Mouse (Mus musculus): ENCODE data around the gene Gm21992. TPM values are rescaled to one million over a fixed set of nuclear protein-coding genes. Genes with fewer than 3 reads are reported as not detected.

Gene Gm21992
- total and polyA plus RNA-seq, 3 experiments = 10.8 to 21.9 TPM; not detected in 1

GRCm38 (mm10) chr19:4697121-4697520, 114.3 kb downstream of the Gm21992 start (continued):
- TF ChIP-seq TCF12 (IDR thresholded peaks at IDR 0.05; ENCODE audit: low read depth, low read length) (no peak), MAZ (IDR thresholded peaks at IDR 0.05; ENCODE audit: low read depth, low read length) (no peak)

- Histone ChIP-seq H3K36me3 (ENCODE audit: control insufficient read depth in 1 of 2, insufficient read depth in 2 of 2, low read length in 2 of 2) (no peaks in the 10 kb centered on the region), H3K4me3 (ENCODE audit: control insufficient read depth in 1 of 2, insufficient read depth in 1 of 2, low read depth in 2 of 2, low read length in 2 of 2) (no peak overlapping the region), H3K9ac (ENCODE audit: control insufficient read depth, low read depth, low read length, poor library complexity, severe bottlenecking) (no peak overlapping the region), H3K4me1 (ENCODE audit: control insufficient read depth in 1 of 2, insufficient read depth in 2 of 2, low read length in 2 of 2) (no peaks in the 10 kb centered on the region), H3K27me3 (ENCODE audit: control insufficient read depth in 1 of 2, insufficient read depth in 2 of 2, low read length in 2 of 2) (peaks cover 33 to 40% of the 10 kb centered on the region in 2 experiments), H3K79me2 (ENCODE audit: control insufficient read depth, insufficient read depth, low read length, poor library complexity) (no peaks in the 10 kb centered on the region), H3K9me3 (replicated peaks; ENCODE audit: insufficient read depth, low read length) (no peaks in the 10 kb centered on the region), H3K27ac (ENCODE audit: control insufficient read depth, low read depth, low read length) (no peak overlapping the region)
- DNase-seq (ENCODE audit: low read depth, low spot score) = no peak
- TF ChIP-seq ZC3H11A (IDR thresholded peaks at IDR 0.05; ENCODE audit: low read depth, low read length) (no peak), POLR2AphosphoS5 (IDR thresholded peaks at IDR 0.05; ENCODE audit: borderline replicate concordance, low read depth, low read length) (no peak), ZKSCAN1 (IDR thresholded peaks at IDR 0.05; ENCODE audit: low read depth, low read length) (no peak), POLR2A (IDR thresholded peaks at IDR 0.05; ENCODE audit: control insufficient read depth in 1 of 2, insufficient read depth in 1 of 2, low read depth in 1 of 2, low read length in 2 of 2, poor library complexity in 1 of 2) (no peak), USF2 (IDR thresholded peaks at IDR 0.05; ENCODE audit: borderline replicate concordance in 1 of 2, insufficient read depth in 1 of 2, low read depth in 1 of 2, low read length in 2 of 2) (no peak), BHLHE40 (IDR thresholded peaks at IDR 0.05; ENCODE audit: borderline replicate concordance, low read depth, low read length) (no peak), GATA1 (IDR thresholded peaks at IDR 0.05; ENCODE audit: low read depth, low read length) (no peak), ELF1 (IDR thresholded peaks at IDR 0.05; ENCODE audit: low read depth, low read length) (no peak), MAFK (IDR thresholded peaks at IDR 0.05; ENCODE audit: borderline replicate concordance, low read depth, low read length) (no peak), ZNF384 (IDR thresholded peaks at IDR 0.05; ENCODE audit: low read depth, low read length) (no peak), MYB (IDR thresholded peaks at IDR 0.05; ENCODE audit: low read depth, low read length) (no peak), CTCF (IDR thresholded peaks at IDR 0.05 in 2 of 3, conservative IDR thresholded peaks at IDR 0.05 in 1 of 3; ENCODE audit: control insufficient read depth in 1 of 3, insufficient read depth in 1 of 3, low read depth in 2 of 3, low read length in 3 of 3, poor library complexity in 1 of 3, severe bottlenecking in 1 of 3) (no peak), MAX (IDR thresholded peaks at IDR 0.05; ENCODE audit: low read length) (no peak), MYC (IDR thresholded peaks at IDR 0.05; ENCODE audit: low read depth, low read length) (no peak), SIN3A (IDR thresholded peaks at IDR 0.05; ENCODE audit: low read length) (no peak), HCFC1 (IDR thresholded peaks at IDR 0.05; ENCODE audit: low read depth, low read length) (no peak), NELFE (IDR thresholded peaks at IDR 0.05; ENCODE audit: low read depth, low read length) (no peak), CHD2 (IDR thresholded peaks at IDR 0.05; ENCODE audit: low read length) (no peak), TCF12 (IDR thresholded peaks at IDR 0.05; ENCODE audit: low read depth, low read length) (no peak), NRF1 (IDR thresholded peaks at IDR 0.05; ENCODE audit: insufficient read depth, low read depth, low read length, poor library complexity, severe bottlenecking) (no peak)
These were observed 117.1 kb downstream of the Gm21992 start for GRCm38 (mm10) chr19:4694346-4694745.

Other genes with a start within 250 kb of the Gm21992 start
- gene Lrfn4, start 195.9 kb downstream of the Gm21992 start, total RNA-seq (2012; rRNA removed) = 11.5 and 14.0 TPM in 2 replicates
- 10 to 100 TPM in 1 of 2 experiments, not detected in 1; 17.5 TPM for gene Lrfn4, start 195.9 kb downstream of the Gm21992 start, polyA plus RNA-seq (2012; ENCODE audit: insufficient read depth in 1 of 2, insufficient read length in 2 of 2, low read depth in 1 of 2, low replicate concordance in 2 of 2, missing spikeins in 1 of 2)
- 37.1 and 43.1 TPM in 2 replicates for gene Rce1, start 186.0 kb downstream of the Gm21992 start, total RNA-seq (2012; rRNA removed)
- 10 to 100 TPM in 1 of 2 experiments, not detected in 1; 67.8 TPM for gene Rce1, start 186.0 kb downstream of the Gm21992 start, polyA plus RNA-seq (2012; ENCODE audit: insufficient read depth in 1 of 2, insufficient read length in 2 of 2, low read depth in 1 of 2, low replicate concordance in 2 of 2, missing spikeins in 1 of 2)
- 0.39 and 2.1 TPM in 2 replicates for gene Gm960, start 112.9 kb downstream of the Gm21992 start, total RNA-seq (2012; rRNA removed)
- 1 to 10 TPM in 1 of 2 experiments, not detected in 1; 2.3 TPM for gene Gm960, start 112.9 kb downstream of the Gm21992 start, polyA plus RNA-seq (2012; ENCODE audit: insufficient read depth in 1 of 2, insufficient read length in 2 of 2, low read depth in 1 of 2, low replicate concordance in 2 of 2, missing spikeins in 1 of 2)
- gene Sptbn2, start 100.4 kb downstream of the Gm21992 start, total RNA-seq (2012; rRNA removed) = 0.20 and 0.31 TPM in 2 replicates
- under 1 TPM in 1 of 2 experiments, not detected in 1; 0.79 TPM for gene Sptbn2, start 100.4 kb downstream of the Gm21992 start, polyA plus RNA-seq (2012; ENCODE audit: insufficient read depth in 1 of 2, insufficient read length in 2 of 2, low read depth in 1 of 2, low replicate concordance in 2 of 2, missing spikeins in 1 of 2)
- 7.0 and 7.4 TPM in 2 replicates for gene Rbm4b, start 55.1 kb downstream of the Gm21992 start, total RNA-seq (2012; rRNA removed)
- 10 to 100 TPM in 1 of 2 experiments, not detected in 1; 11.1 TPM for gene Rbm4b, start 55.1 kb downstream of the Gm21992 start, polyA plus RNA-seq (2012; ENCODE audit: insufficient read depth in 1 of 2, insufficient read length in 2 of 2, low read depth in 1 of 2, low replicate concordance in 2 of 2, missing spikeins in 1 of 2)
- gene Rbm4, start 17.7 kb downstream of the Gm21992 start, total RNA-seq (2012; rRNA removed) = 51.6 and 57.1 TPM in 2 replicates
- gene Rbm4, start 17.7 kb downstream of the Gm21992 start, polyA plus RNA-seq (2012; ENCODE audit: insufficient read depth in 1 of 2, insufficient read length in 2 of 2, low read depth in 1 of 2, low replicate concordance in 2 of 2, missing spikeins in 1 of 2) = 10 to 100 TPM in 1 of 2 experiments, not detected in 1; 31.4 TPM
- gene Rbm14, start within 50 bp of the Gm21992 start, total RNA-seq (2012; rRNA removed) = 44.7 and 49.0 TPM in 2 replicates
- 10 to 100 TPM in 1 of 2 experiments, not detected in 1; 82.3 TPM for gene Rbm14, start within 50 bp of the Gm21992 start, polyA plus RNA-seq (2012; ENCODE audit: insufficient read depth in 1 of 2, insufficient read length in 2 of 2, low read depth in 1 of 2, low replicate concordance in 2 of 2, missing spikeins in 1 of 2)
- 43.3 and 48.3 TPM in 2 replicates for gene Ccs, start 27.7 kb upstream of the Gm21992 start, total RNA-seq (2012; rRNA removed)
- 10 to 100 TPM in 1 of 2 experiments, not detected in 1; 56.6 TPM for gene Ccs, start 27.7 kb upstream of the Gm21992 start, polyA plus RNA-seq (2012; ENCODE audit: insufficient read depth in 1 of 2, insufficient read length in 2 of 2, low read depth in 1 of 2, low replicate concordance in 2 of 2, missing spikeins in 1 of 2)
- 0.04 TPM in 1 of 2 replicates, not detected in the other for gene Ccdc87, start 27.8 kb upstream of the Gm21992 start, total RNA-seq (2012; rRNA removed)
- gene Ccdc87, start 27.8 kb upstream of the Gm21992 start, polyA plus RNA-seq (2012; ENCODE audit: insufficient read depth in 1 of 2, insufficient read length in 2 of 2, low read depth in 1 of 2, low replicate concordance in 2 of 2, missing spikeins in 1 of 2) = under 1 TPM in 1 of 2 experiments, not detected in 1; 0.06 TPM
- gene Ctsf, start 43.5 kb upstream of the Gm21992 start, total RNA-seq (2012; rRNA removed) = not detected in 2 replicates
- not detected for gene Ctsf, start 43.5 kb upstream of the Gm21992 start, polyA plus RNA-seq (2012; ENCODE audit: insufficient read depth in 1 of 2, insufficient read length in 2 of 2, low read depth in 1 of 2, low replicate concordance in 2 of 2, missing spikeins in 1 of 2)
- gene Actn3, start 66.3 kb upstream of the Gm21992 start, total RNA-seq (2012; rRNA removed) = 1.0 and 1.3 TPM in 2 replicates
- gene Actn3, start 66.3 kb upstream of the Gm21992 start, polyA plus RNA-seq (2012; ENCODE audit: insufficient read depth in 1 of 2, insufficient read length in 2 of 2, low read depth in 1 of 2, low replicate concordance in 2 of 2, missing spikeins in 1 of 2) = under 1 TPM in 1 of 2 experiments, not detected in 1; 0.65 TPM
- 12.9 and 15.8 TPM in 2 replicates for gene Zdhhc24, start 67.1 kb upstream of the Gm21992 start, total RNA-seq (2012; rRNA removed)
- 10 to 100 TPM in 1 of 2 experiments, not detected in 1; 21.1 TPM for gene Zdhhc24, start 67.1 kb upstream of the Gm21992 start, polyA plus RNA-seq (2012; ENCODE audit: insufficient read depth in 1 of 2, insufficient read length in 2 of 2, low read depth in 1 of 2, low replicate concordance in 2 of 2, missing spikeins in 1 of 2)
- gene Bbs1, start 95.0 kb upstream of the Gm21992 start, total RNA-seq (2012; rRNA removed) = 1.2 and 1.4 TPM in 2 replicates
- gene Bbs1, start 95.0 kb upstream of the Gm21992 start, polyA plus RNA-seq (2012; ENCODE audit: insufficient read depth in 1 of 2, insufficient read length in 2 of 2, low read depth in 1 of 2, low replicate concordance in 2 of 2, missing spikeins in 1 of 2) = 1 to 10 TPM in 1 of 2 experiments, not detected in 1; 1.9 TPM
- gene Dpp3, start 116.7 kb upstream of the Gm21992 start, total RNA-seq (2012; rRNA removed) = 58.7 and 59.4 TPM in 2 replicates
- 10 to 100 TPM in 1 of 2 experiments, not detected in 1; 82.7 TPM for gene Dpp3, start 116.7 kb upstream of the Gm21992 start, polyA plus RNA-seq (2012; ENCODE audit: insufficient read depth in 1 of 2, insufficient read length in 2 of 2, low read depth in 1 of 2, low replicate concordance in 2 of 2, missing spikeins in 1 of 2)
- 0.08 TPM in 1 of 2 replicates, not detected in the other for gene Peli3, start 131.5 kb upstream of the Gm21992 start, total RNA-seq (2012; rRNA removed)
- under 1 TPM in 1 of 2 experiments, not detected in 1; 0.33 TPM for gene Peli3, start 131.5 kb upstream of the Gm21992 start, polyA plus RNA-seq (2012; ENCODE audit: insufficient read depth in 1 of 2, insufficient read length in 2 of 2, low read depth in 1 of 2, low replicate concordance in 2 of 2, missing spikeins in 1 of 2)
- 98.5 and 108 TPM in 2 replicates for gene Mrpl11, start 150.5 kb upstream of the Gm21992 start, total RNA-seq (2012; rRNA removed)
- gene Mrpl11, start 150.5 kb upstream of the Gm21992 start, polyA plus RNA-seq (2012; ENCODE audit: insufficient read depth in 1 of 2, insufficient read length in 2 of 2, low read depth in 1 of 2, low replicate concordance in 2 of 2, missing spikeins in 1 of 2) = 100 to 1,000 TPM; 124 to 317 TPM
- gene Npas4, start 178.7 kb upstream of the Gm21992 start, total RNA-seq (2012; rRNA removed) = not detected in 2 replicates
- gene Npas4, start 178.7 kb upstream of the Gm21992 start, polyA plus RNA-seq (2012; ENCODE audit: insufficient read depth in 1 of 2, insufficient read length in 2 of 2, low read depth in 1 of 2, low replicate concordance in 2 of 2, missing spikeins in 1 of 2) = not detected
- 2.1 and 3.2 TPM in 2 replicates for gene Slc29a2, start 212.2 kb upstream of the Gm21992 start, total RNA-seq (2012; rRNA removed)
- 10 to 100 TPM in 1 of 2 experiments, not detected in 1; 10.9 TPM for gene Slc29a2, start 212.2 kb upstream of the Gm21992 start, polyA plus RNA-seq (2012; ENCODE audit: insufficient read depth in 1 of 2, insufficient read length in 2 of 2, low read depth in 1 of 2, low replicate concordance in 2 of 2, missing spikeins in 1 of 2)
- gene B4gat1, start 227.2 kb upstream of the Gm21992 start, total RNA-seq (2012; rRNA removed) = 6.9 and 7.8 TPM in 2 replicates
- gene B4gat1, start 227.2 kb upstream of the Gm21992 start, polyA plus RNA-seq (2012; ENCODE audit: insufficient read depth in 1 of 2, insufficient read length in 2 of 2, low read depth in 1 of 2, low replicate concordance in 2 of 2, missing spikeins in 1 of 2) = 1 to 10 TPM in 1 of 2 experiments, not detected in 1; 9.6 TPM
- gene AC124502.3, start 227.3 kb upstream of the Gm21992 start, total RNA-seq (2012; rRNA removed) = 1.1 and 2.1 TPM in 2 replicates
- gene AC124502.3, start 227.3 kb upstream of the Gm21992 start, polyA plus RNA-seq (2012; ENCODE audit: insufficient read depth in 1 of 2, insufficient read length in 2 of 2, low read depth in 1 of 2, low replicate concordance in 2 of 2, missing spikeins in 1 of 2) = under 1 TPM in 1 of 2 experiments, not detected in 1; 0.75 TPM
- gene Brms1, start 229.7 kb upstream of the Gm21992 start, total RNA-seq (2012; rRNA removed) = 22.3 and 29.6 TPM in 2 replicates
- 10 to 100 TPM in 1 of 2 experiments, not detected in 1; 78.6 TPM for gene Brms1, start 229.7 kb upstream of the Gm21992 start, polyA plus RNA-seq (2012; ENCODE audit: insufficient read depth in 1 of 2, insufficient read length in 2 of 2, low read depth in 1 of 2, low replicate concordance in 2 of 2, missing spikeins in 1 of 2)
- 0.33 and 0.42 TPM in 2 replicates for gene Rin1, start 238.9 kb upstream of the Gm21992 start, total RNA-seq (2012; rRNA removed)
- gene Rin1, start 238.9 kb upstream of the Gm21992 start, polyA plus RNA-seq (2012; ENCODE audit: insufficient read depth in 1 of 2, insufficient read length in 2 of 2, low read depth in 1 of 2, low replicate concordance in 2 of 2, missing spikeins in 1 of 2) = 1 to 10 TPM in 1 of 2 experiments, not detected in 1; 1.3 TPM